Mouse (Mus musculus) mature B cell (primary cell): ENCODE data around the gene Hephl1.

Experiments used
- in situ Hi-C: fragments of 300-500 bp; cut with MboI; formaldehyde crosslinking; loops from 2 replicates; pipeline ENCODE4 v1.14.3; 2019

Gene Hephl1

DNA sequence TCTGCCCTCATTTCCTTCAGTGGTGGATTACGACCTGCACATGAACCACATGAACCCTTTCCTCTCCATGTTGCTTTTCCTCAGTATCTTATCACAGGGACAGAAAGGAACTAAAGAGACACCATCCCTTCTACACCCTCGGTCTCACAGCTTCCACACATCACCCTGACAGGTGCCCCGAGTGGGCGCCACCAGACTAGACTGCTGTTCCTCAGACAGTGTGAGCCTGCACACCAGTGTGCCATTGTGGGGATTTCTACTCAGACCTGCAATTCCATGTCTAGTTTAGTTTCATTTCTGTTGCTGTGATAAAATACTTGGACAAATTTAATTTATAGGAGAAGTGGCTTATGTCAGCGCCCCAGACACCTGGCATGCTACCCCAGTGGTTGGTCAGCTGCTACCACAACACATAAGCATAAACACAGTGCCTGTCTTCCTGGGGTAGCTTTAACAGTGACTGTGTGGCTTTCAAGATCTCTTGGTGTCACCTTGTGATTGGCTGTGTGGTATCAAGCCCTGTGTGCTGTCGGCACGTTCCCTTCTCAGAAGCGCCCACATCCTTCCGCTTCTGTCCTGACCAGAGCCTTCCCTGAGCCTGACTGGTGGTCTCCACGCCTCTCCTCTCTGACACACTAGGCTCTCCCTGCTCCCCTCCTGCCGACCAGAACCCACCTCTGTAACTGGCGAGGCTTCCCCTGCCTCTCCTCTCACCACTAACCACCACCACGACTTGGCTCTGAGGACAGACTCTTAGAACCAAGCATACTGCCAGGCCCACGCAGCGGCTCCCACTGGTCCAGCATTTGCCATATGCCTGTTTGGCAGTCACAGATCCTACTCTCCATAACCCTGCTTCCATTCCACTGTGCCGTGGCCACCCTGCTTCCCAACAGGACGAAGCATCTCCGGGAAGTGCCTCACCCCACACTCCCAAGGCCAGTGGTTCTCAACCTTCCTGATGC is 93.8 kb downstream of the Hephl1 start:
- in situ Hi-C loops = loop anchor here (10.0 kb wide), 1 partner anchor 153 kb away; the partner anchor contains the start of gene Gpr83

DNA sequence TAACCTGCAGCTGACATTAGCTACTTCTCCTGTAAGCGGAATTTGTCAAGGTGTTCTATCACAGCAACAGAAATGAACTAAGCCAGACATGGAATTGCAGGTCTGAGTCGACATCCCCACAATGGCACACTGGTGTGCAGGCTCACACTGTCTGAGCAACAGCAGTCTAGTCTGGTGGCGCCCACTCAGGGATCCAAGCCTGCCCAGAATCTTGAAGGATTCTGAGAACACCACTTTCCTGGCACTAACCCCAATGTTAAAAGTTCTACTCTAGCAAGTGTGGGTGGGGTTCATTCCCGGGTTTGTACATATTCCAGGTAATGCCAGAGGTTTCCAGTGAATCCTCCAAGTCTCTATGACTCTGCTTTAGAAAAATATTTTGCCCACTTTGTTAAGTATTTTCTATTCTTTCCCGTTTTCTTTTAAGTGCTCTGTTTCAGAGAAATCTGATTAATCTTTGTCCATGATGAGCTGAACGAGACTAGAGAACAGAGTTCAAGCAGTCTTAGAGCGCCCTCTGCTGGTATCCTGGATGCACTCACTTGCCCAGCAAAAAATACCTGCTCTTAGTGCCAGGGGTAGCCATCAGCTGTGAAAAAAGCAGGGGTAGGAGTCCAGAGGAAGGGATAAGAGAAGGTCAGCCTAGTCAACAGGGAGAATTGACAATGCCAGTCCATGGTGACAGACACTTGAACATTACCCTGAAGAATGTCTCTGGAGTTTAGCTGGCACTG is 96.5 kb downstream of the Hephl1 start:
- in situ Hi-C loops = loop anchor here (10.0 kb wide), 1 partner anchor 151 kb away; the partner anchor contains the start of gene Gpr83

DNA sequence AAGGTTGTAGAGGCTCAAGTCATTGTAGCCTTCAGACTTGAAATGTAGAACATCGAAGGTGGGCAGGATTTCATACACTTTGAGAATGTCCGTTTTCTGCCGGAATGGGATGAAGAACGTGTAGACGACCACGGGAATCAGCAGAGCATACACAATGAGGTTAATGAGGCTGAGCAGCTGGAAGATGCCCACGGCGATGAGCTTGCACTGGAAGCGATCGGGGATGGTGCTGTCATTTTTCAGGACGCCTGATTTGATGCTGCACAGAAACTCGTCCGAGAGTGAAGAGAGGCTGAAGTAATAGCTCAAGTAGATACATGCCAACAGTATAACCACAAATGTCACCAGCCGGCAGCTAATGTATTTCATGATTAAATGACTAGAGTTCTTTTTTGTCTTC is 104.3 kb downstream of the Hephl1 start:
- in situ Hi-C loops = no loop called here

DNA sequence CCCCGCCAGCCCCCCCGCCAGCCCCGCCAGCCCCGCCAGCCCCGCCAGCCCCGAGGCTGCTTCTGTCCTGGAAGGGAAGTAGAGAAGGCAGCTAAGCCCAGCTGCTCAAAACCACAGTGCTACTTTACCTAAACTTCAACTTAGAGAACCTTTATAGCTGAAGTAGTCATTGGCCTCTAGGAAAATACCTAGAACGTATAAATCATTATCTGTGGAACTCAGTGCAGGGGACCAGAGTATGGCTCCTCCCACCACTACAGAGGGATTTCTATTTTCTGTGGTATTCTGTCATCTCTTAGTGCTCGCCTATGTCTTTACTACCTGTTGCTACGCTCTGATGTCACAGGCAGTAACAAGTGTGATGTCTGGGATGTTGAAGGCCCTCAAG is 107.6 kb downstream of the Hephl1 start:
- in situ Hi-C loops = no loop called here

DNA sequence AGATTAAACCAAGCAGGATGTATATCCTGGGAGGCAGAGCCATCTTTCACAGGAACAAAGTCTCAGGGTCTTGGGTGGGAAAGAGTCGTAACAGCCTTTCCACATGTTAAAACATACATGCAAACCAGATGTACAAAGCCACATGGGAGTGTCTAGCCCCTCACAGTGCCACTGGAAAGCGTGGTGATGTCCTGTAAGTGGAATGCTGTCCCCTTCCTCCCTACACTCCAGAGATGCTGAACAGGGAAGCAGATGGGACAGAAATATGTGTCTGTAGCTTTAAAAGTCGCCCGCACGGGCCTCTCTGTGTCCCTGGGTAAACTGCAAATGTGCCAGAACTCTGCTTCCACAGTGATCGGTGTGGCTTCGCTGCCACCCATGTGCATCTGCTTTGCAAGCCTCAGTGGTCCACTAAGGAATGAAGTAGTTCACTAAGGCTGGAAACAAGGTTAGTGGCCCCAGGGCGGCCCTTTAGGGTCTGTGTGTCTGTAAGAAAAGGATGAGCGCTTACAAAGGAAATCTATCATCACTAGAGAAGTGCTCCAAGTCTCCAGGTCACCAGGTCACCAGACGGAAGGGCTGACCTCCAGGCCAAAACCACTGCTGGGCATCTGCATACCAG is 108.1 kb downstream of the Hephl1 start:
- in situ Hi-C loops = no loop called here

DNA sequence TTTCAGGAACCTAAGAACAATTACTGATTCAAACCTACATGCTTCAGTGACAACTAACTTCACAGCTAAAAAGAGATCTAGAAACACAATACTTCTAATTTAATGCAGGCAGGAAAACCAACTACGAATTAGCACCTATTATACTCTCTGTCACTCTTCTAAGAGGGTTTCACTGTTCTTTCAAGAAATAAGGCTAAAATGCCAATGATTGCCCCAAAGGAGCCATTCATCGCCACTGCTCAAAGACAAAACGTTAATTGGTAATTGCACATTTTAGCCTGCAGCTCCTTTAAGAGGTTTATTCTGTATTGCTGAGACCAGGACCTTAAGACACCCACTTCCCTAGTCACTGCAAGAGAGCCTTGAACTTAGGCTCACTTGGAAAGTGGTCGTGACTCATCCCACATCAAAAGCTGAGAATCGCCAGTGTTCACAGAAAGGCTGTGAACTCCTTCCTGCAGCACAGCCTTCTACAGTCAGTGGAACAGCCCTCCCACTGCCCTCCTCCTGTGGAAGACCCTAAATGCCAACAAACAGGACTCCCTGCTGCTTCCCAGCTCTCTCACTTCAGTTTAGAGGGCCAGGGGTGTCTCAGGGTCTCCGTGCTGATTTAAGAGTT is 108.8 kb downstream of the Hephl1 start:
- in situ Hi-C loops = no loop called here
